Mouse (Mus musculus) heart, postnatal 4 days (tissue): ENCODE data around the gene Ndel1. TPM values are rescaled to one million over a fixed set of nuclear protein-coding genes. Genes with fewer than 3 reads are reported as not detected.

Source experiments
- DNase-seq: peaks from one replicate; pipeline ENCODE4 v3.0.0; 2021
- total RNA-seq, 2 experiments: library from RNA; stranded (reverse); gene quantifications; 2 replicates each; pipeline ENCODE4 v1.2.3; 2021

Gene Ndel1
- total RNA-seq, 2 experiments from 2014 or later: 57.9 to 66.3 TPM

GRCm38 (mm10) chr11:68776147-68776655, 95.5 kb downstream of the Ndel1 start:
- DNase-seq: no peak

Other genes starting within 250 kb of the Ndel1 start
- 100 to 1,000 TPM; 165 to 169 TPM for gene Myh10, start 180.3 kb downstream of the Ndel1 start, total RNA-seq
- gene Rnf222, start 16.7 kb upstream of the Ndel1 start, total RNA-seq: under 1 TPM; 0.21 to 0.32 TPM
- 100 to 1,000 TPM; 896 to 908 TPM for gene Rpl26, start 29.7 kb upstream of the Ndel1 start, total RNA-seq
- gene Odf4, start 55.2 kb upstream of the Ndel1 start, total RNA-seq: not detected
- 10 to 100 TPM; 32.1 to 36.8 TPM for gene Arhgef15, start 85.6 kb upstream of the Ndel1 start, total RNA-seq
- gene Slc25a35, start 96.3 kb upstream of the Ndel1 start, total RNA-seq: 1 to 10 TPM in 1 of 2 experiments, under 1 TPM in 1; 0.91 to 1.4 TPM
- 10 to 100 TPM; 41.0 to 44.7 TPM for gene Rangrf, start 103.3 kb upstream of the Ndel1 start, total RNA-seq
- 10 to 100 TPM; 14.3 to 14.5 TPM for gene Pfas, start 136.6 kb upstream of the Ndel1 start, total RNA-seq
- gene Ctc1, start 144.1 kb upstream of the Ndel1 start, total RNA-seq: 10 to 100 TPM; 36.8 to 37.7 TPM
- gene Aurkb, start 173.8 kb upstream of the Ndel1 start, total RNA-seq: 10 to 100 TPM; 38.0 to 43.3 TPM
- 10 to 100 TPM; 13.8 to 14.3 TPM for gene Borcs6, start 187.9 kb upstream of the Ndel1 start, total RNA-seq
- 1 to 10 TPM; 6.7 to 8.6 TPM for gene Tmem107, start 198.9 kb upstream of the Ndel1 start, total RNA-seq
- 10 to 100 TPM; 80.2 to 84.6 TPM for gene Vamp2, start 216.6 kb upstream of the Ndel1 start, total RNA-seq
- 10 to 100 TPM; 42.6 to 55.6 TPM for gene Per1, start 223.4 kb upstream of the Ndel1 start, total RNA-seq
- gene Hes7, start 248.5 kb upstream of the Ndel1 start, total RNA-seq: under 1 TPM; 0.23 to 0.29 TPM